16 mouse cellular contexts compared by ENCODE assay signal in the genomic region with DNA sequence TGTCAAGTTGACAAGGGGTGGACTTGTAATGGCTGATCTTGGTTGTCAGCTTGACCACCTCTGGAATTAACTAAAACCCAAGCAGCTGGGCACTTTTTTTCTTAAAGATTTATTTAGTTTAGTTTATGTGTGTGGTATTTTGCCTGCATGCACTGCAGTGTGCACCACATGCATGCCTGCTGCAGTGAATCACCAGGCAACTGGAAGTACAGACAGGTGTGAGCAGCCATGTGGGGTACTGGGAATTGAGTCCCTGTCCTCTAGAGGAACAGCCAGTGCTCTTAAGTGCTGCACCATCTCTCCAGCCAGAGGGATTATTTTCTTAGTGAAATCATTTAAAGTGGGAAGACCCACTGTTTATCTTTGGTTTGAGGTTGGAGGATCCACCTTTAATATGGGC.
"Had no signal": no experiment of that assay in that cellular context is flagged by ENCODE, and none has a peak within 500 bp of the region (broad histone marks: within the 10 kb centered on the region; RNA-seq: fewer than 3 reads in every experiment).

No protein-coding gene starts in this region.

- DNase-seq: lung, adult 18-20 months; lung, embryonic 14.5 days; lung, postnatal 10 days; lung, postnatal 4 days; midbrain, embryonic 14.5 days; retina, postnatal 1 day; right cerebral cortex, adult 18-20 months; right cerebral cortex, postnatal 25 days; right cerebral cortex, postnatal 4 days; spleen, adult 18-20 months; thymus, adult 18-20 months; thymus, postnatal 14 days; thymus, postnatal 36 days had no signal

- H3K4me2 ChIP-seq: lung, embryonic 14.5 days; midbrain, embryonic 12.5 days; neural tube, embryonic 12.5 days had no signal

- H3K4me1 ChIP-seq: neural tube, embryonic 12.5 days had no signal

- H3K27ac ChIP-seq: midbrain, embryonic 10.5 days; midbrain, embryonic 12.5 days; neural tube, embryonic 12.5 days had no signal

- H3K36me3 ChIP-seq: midbrain, embryonic 12.5 days; neural tube, embryonic 12.5 days had no signal

- H3K9ac ChIP-seq: lung, embryonic 14.5 days; midbrain, embryonic 12.5 days; neural tube, embryonic 12.5 days had no signal

- H3K27me3 ChIP-seq: midbrain, embryonic 12.5 days; neural tube, embryonic 12.5 days had no signal

- H3K4me3 ChIP-seq: midbrain, embryonic 10.5 days; midbrain, embryonic 12.5 days; neural tube, embryonic 12.5 days had no signal
